Comparison of ENCODE assay signal across 22 mouse cellular contexts in the genomic region with DNA sequence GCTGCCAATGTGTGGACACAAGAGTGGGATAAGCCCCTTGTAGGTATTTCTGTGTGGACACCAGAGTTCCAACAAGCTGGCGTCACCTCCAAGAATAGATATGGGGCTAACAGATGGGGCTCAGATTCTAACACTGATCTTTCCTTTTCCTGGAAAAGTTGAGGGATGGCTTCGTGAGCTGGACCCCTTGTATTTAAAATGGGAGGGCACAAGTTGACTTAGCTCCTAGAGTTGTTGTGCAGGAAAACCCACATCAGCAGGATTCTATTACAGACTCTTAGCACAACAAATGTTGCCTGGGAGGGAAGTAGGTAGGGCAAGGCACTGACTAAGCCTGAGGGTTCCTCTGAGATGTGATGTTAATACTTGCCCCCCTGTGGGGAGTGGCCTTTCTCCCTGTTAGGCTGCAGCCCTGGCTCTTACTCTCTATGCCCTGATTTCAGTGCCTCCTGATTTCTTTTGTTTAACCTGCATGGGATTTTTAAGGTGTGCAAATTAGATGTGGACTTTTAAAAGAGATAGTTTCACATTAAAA.
"Had no signal": no experiment of that assay in that cellular context is flagged by ENCODE, and none has a peak within 500 bp of the region (broad histone marks: within the 10 kb centered on the region; RNA-seq: fewer than 3 reads in every experiment).

No protein-coding gene starts in this region.

- H3K27ac ChIP-seq: liver, embryonic 12.5 days; liver, embryonic 15.5 days; lung, embryonic 15.5 days; midbrain, embryonic 10.5 days; neural tube, embryonic 12.5 days; neural tube, embryonic 15.5 days; stomach, postnatal 0 days had no signal

- H3K36me3 ChIP-seq: liver, embryonic 12.5 days; liver, embryonic 15.5 days; neural tube, embryonic 15.5 days had no signal

- H3K27me3 ChIP-seq: liver, embryonic 12.5 days; liver, embryonic 15.5 days; lung, embryonic 15.5 days; megakaryocyte, embryonic 14.5 days; neural tube, embryonic 12.5 days; neural tube, embryonic 15.5 days had no signal

- H3K9ac ChIP-seq: liver, embryonic 12.5 days; liver, embryonic 15.5 days; lung, embryonic 15.5 days; neural tube, embryonic 12.5 days; neural tube, embryonic 15.5 days had no signal

- H3K4me3 ChIP-seq: liver, embryonic 12.5 days; liver, embryonic 15.5 days; lung, embryonic 15.5 days; megakaryocyte, embryonic 14.5 days; midbrain, embryonic 10.5 days; neural tube, embryonic 12.5 days; neural tube, embryonic 15.5 days had no signal

- H3K9me3 ChIP-seq: liver, embryonic 12.5 days; liver, embryonic 15.5 days; lung, embryonic 15.5 days; midbrain, embryonic 10.5 days; neural tube, embryonic 12.5 days; neural tube, embryonic 15.5 days had no signal

- H3K4me2 ChIP-seq: liver, embryonic 12.5 days; liver, embryonic 15.5 days; lung, embryonic 15.5 days; neural tube, embryonic 12.5 days; neural tube, embryonic 15.5 days had no signal

- DNase-seq: kidney, adult 8-10 months; kidney, postnatal 14 days; kidney, postnatal 4 days; liver; lung, adult 18-20 months; lung, postnatal 10 days; lung, postnatal 36 days; midbrain, embryonic 14.5 days; right cerebral cortex, adult 18-20 months; right cerebral cortex, postnatal 14 days; right cerebral cortex, postnatal 4 days; thymus, adult 2 months; thymus, postnatal 14 days; thymus, postnatal 4 days had no signal

- ATAC-seq: liver, embryonic 12.5 days had no signal

- H3K4me1 ChIP-seq: liver, embryonic 12.5 days; liver, embryonic 15.5 days; megakaryocyte, embryonic 14.5 days; neural tube, embryonic 12.5 days; neural tube, embryonic 15.5 days had no signal
